In the genomic region with DNA sequence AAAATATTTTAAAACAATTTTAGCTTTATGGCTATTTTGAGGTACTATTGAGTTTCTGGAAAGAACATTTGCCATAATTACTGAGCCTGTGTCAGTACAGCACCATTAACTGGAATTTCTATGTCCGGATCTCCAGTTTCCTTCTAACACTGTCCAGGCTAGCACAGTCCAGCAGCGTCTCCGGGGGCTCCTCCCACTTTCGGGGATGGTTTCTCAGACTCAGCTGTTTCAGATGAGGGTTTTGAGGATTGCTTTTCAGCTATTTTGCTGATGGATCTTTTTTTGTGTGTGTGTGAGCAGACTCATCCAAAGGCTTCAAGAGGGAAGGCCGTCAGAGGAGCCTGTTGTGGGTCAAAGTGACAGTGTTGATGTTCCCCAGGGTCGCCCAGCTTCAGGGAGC, we compare ENCODE assay signal across 18 mouse cellular contexts. TPM values are rescaled to one million over a fixed set of nuclear protein-coding genes. Genes with fewer than 3 reads are reported as not detected.
A peak's percentile ranks its signal among the peaks of the same experiment; 100 is the strongest.
DNase-seq lines count a peak whose midpoint lies in the region; ATAC-seq lines count a peak whose summit lies in the region.
"Had no signal": no experiment of that assay in that cellular context is flagged by ENCODE, and none has a peak within 500 bp of the region (broad histone marks: within the 10 kb centered on the region; RNA-seq: fewer than 3 reads in every experiment).

No protein-coding gene starts in this region.

- ATAC-seq in embryonic facial prominence, embryonic 14.5 days (ENCODE audit: low read depth), result no peak
- ATAC-seq in hindbrain, embryonic 13.5 days (ENCODE audit: low FRiP score), result no peak
- no peak for ATAC-seq in hindbrain, embryonic 11.5 days (ENCODE audit: low FRiP score)
- no peak for ATAC-seq in lung, embryonic 16.5 days (ENCODE audit: low read depth)
- no peak for ATAC-seq in stomach, embryonic 16.5 days (ENCODE audit: insufficient read depth, low FRiP score)

- H3K9me3 ChIP-seq in embryonic facial prominence, embryonic 14.5 days (ENCODE audit: control insufficient read depth, low read length), result no peaks in the 10 kb centered on the region
- H3K9me3 ChIP-seq in embryonic facial prominence, embryonic 10.5 days, result no peaks in the 10 kb centered on the region
- no peaks in the 10 kb centered on the region for H3K9me3 ChIP-seq in hindbrain, embryonic 13.5 days
- no peaks in the 10 kb centered on the region for H3K9me3 ChIP-seq in hindbrain, embryonic 11.5 days (ENCODE audit: control insufficient read depth, low read length)
- no peaks in the 10 kb centered on the region for H3K9me3 ChIP-seq in lung, embryonic 16.5 days (ENCODE audit: control insufficient read depth, low read length)
- no peaks in the 10 kb centered on the region for H3K9me3 ChIP-seq in stomach, embryonic 16.5 days (replicated peaks; ENCODE audit: control insufficient read depth, low read length)
- H3K9me3 ChIP-seq: embryonic facial prominence, embryonic 13.5 days; forebrain, embryonic 10.5 days; liver, embryonic 13.5 days; neural tube, embryonic 12.5 days had no signal

- 73% methylated on average over 6 of the region's 6 CpGs for WGBS in embryonic facial prominence, embryonic 14.5 days
- WGBS in embryonic facial prominence, embryonic 10.5 days, result 78% methylated on average over 6 of the region's 6 CpGs
- WGBS in hindbrain, embryonic 13.5 days, result 79% methylated on average over 6 of the region's 6 CpGs
- WGBS in hindbrain, embryonic 11.5 days, result 83% methylated on average over 6 of the region's 6 CpGs
- 71% methylated on average over 6 of the region's 6 CpGs for WGBS in lung, embryonic 16.5 days
- WGBS in stomach, embryonic 16.5 days, result 49% methylated on average over 6 of the region's 6 CpGs

- H3K9ac ChIP-seq in embryonic facial prominence, embryonic 14.5 days (ENCODE audit: low read depth, low read length), result no peak overlapping the region
- 0 out of 2 replicates have a peak overlapping the region, but pooled peaks have one; percentile 44 for H3K9ac ChIP-seq in hindbrain, embryonic 13.5 days
- no peak overlapping the region for H3K9ac ChIP-seq in hindbrain, embryonic 11.5 days (ENCODE audit: low read depth, low read length)
- H3K9ac ChIP-seq in lung, embryonic 16.5 days (ENCODE audit: low read length), result 0 out of 2 replicates have a peak overlapping the region, but pooled peaks have one; percentile 4
- no peak overlapping the region for H3K9ac ChIP-seq in stomach, embryonic 16.5 days (ENCODE audit: low read length)
- H3K9ac ChIP-seq: embryonic facial prominence, embryonic 13.5 days; hindbrain, embryonic 14.5 days; liver, embryonic 13.5 days; neural tube, embryonic 12.5 days had no signal

- H3K4me2 ChIP-seq in embryonic facial prominence, embryonic 14.5 days (ENCODE audit: low read depth, low read length), result no peak overlapping the region
- H3K4me2 ChIP-seq in hindbrain, embryonic 13.5 days, result no peak overlapping the region
- H3K4me2 ChIP-seq in hindbrain, embryonic 11.5 days (replicated peaks; ENCODE audit: low read depth, low read length), result no peak overlapping the region
- no peak overlapping the region for H3K4me2 ChIP-seq in lung, embryonic 16.5 days (ENCODE audit: low read depth, low read length)
- H3K4me2 ChIP-seq in stomach, embryonic 16.5 days (ENCODE audit: low read depth, low read length), result no peak overlapping the region
- H3K4me2 ChIP-seq: embryonic facial prominence, embryonic 13.5 days; hindbrain, embryonic 14.5 days; liver, embryonic 13.5 days; neural tube, embryonic 12.5 days had no signal

- no peak for DNase-seq in embryonic facial prominence, embryonic 14.5 days (ENCODE audit: low spot score)
- DNase-seq in embryonic facial prominence, embryonic 10.5 days (ENCODE audit: low spot score), result no peak
- DNase-seq in hindbrain, embryonic 11.5 days (ENCODE audit: low spot score), result no peak
- no peak for DNase-seq in lung, postnatal 14 days
- no peak for DNase-seq in thymus, adult 18-20 months
- DNase-seq: adrenal gland, postnatal 10 days; cerebellum, adult 18-20 months; liver, embryonic 13.5 days; right cerebral cortex, postnatal 25 days; thymus, adult 2 months had no signal

- no peak overlapping the region for H3K4me3 ChIP-seq in embryonic facial prominence, embryonic 14.5 days (ENCODE audit: low read depth, low read length)
- H3K4me3 ChIP-seq in embryonic facial prominence, embryonic 10.5 days, result no peak overlapping the region
- no peak overlapping the region for H3K4me3 ChIP-seq in hindbrain, embryonic 13.5 days
- H3K4me3 ChIP-seq in hindbrain, embryonic 11.5 days (ENCODE audit: low read depth, low read length), result no peak overlapping the region
- H3K4me3 ChIP-seq in lung, embryonic 16.5 days (ENCODE audit: low read length), result no peak overlapping the region
- no peak overlapping the region for H3K4me3 ChIP-seq in stomach, embryonic 16.5 days (replicated peaks; ENCODE audit: low read length)
- H3K4me3 ChIP-seq: embryonic facial prominence, embryonic 13.5 days; forebrain, embryonic 10.5 days; liver, embryonic 13.5 days; neural tube, embryonic 12.5 days had no signal

- 0 out of 2 replicates have a peak, but pooled peaks cover 5% of the 10 kb centered on the region for H3K36me3 ChIP-seq in embryonic facial prominence, embryonic 14.5 days (ENCODE audit: control insufficient read depth, insufficient read depth, low read length)
- H3K36me3 ChIP-seq in embryonic facial prominence, embryonic 10.5 days (replicated peaks), result peaks cover 29% of the 10 kb centered on the region
- H3K36me3 ChIP-seq in hindbrain, embryonic 13.5 days, result peaks cover 7% of the 10 kb centered on the region
- H3K36me3 ChIP-seq in hindbrain, embryonic 11.5 days (ENCODE audit: control insufficient read depth, insufficient read depth, low read length), result no peaks in the 10 kb centered on the region
- 0 out of 2 replicates have a peak, but pooled peaks cover 2% of the 10 kb centered on the region for H3K36me3 ChIP-seq in lung, embryonic 16.5 days (ENCODE audit: control insufficient read depth, insufficient read depth, low read length)
- no peaks in the 10 kb centered on the region for H3K36me3 ChIP-seq in stomach, embryonic 16.5 days (ENCODE audit: control insufficient read depth, insufficient read depth, low read length)

- no peaks in the 10 kb centered on the region for H3K27me3 ChIP-seq in embryonic facial prominence, embryonic 14.5 days (replicated peaks; ENCODE audit: control insufficient read depth, insufficient read depth, low read length)
- no peaks in the 10 kb centered on the region for H3K27me3 ChIP-seq in embryonic facial prominence, embryonic 10.5 days (replicated peaks; ENCODE audit: low read depth, poor library complexity, severe bottlenecking)
- H3K27me3 ChIP-seq in hindbrain, embryonic 13.5 days, result no peaks in the 10 kb centered on the region
- no peaks in the 10 kb centered on the region for H3K27me3 ChIP-seq in hindbrain, embryonic 11.5 days (ENCODE audit: control insufficient read depth, insufficient read depth, low read length)
- no peaks in the 10 kb centered on the region for H3K27me3 ChIP-seq in lung, embryonic 16.5 days (ENCODE audit: control insufficient read depth, insufficient read depth, low read depth, low read length)
- no peaks in the 10 kb centered on the region for H3K27me3 ChIP-seq in stomach, embryonic 16.5 days (ENCODE audit: control insufficient read depth, insufficient read depth, low read length)
- H3K27me3 ChIP-seq: embryonic facial prominence, embryonic 13.5 days; liver, embryonic 13.5 days; neural tube, embryonic 12.5 days had no signal

- peaks cover 26% of the 10 kb centered on the region for H3K4me1 ChIP-seq in embryonic facial prominence, embryonic 14.5 days (ENCODE audit: control insufficient read depth, insufficient read depth, low read length)
- peaks cover 38% of the 10 kb centered on the region for H3K4me1 ChIP-seq in embryonic facial prominence, embryonic 10.5 days
- H3K4me1 ChIP-seq in hindbrain, embryonic 13.5 days (replicated peaks), result peaks cover 62% of the 10 kb centered on the region
- peaks cover 6% of the 10 kb centered on the region for H3K4me1 ChIP-seq in hindbrain, embryonic 11.5 days (replicated peaks; ENCODE audit: control insufficient read depth, insufficient read depth, low read length)
- peaks cover 32% of the 10 kb centered on the region for H3K4me1 ChIP-seq in lung, embryonic 16.5 days (replicated peaks; ENCODE audit: control insufficient read depth, insufficient read depth, low read length)
- H3K4me1 ChIP-seq in stomach, embryonic 16.5 days (ENCODE audit: control insufficient read depth, insufficient read depth, low read length), result peaks cover 36% of the 10 kb centered on the region

- H3K27ac ChIP-seq in embryonic facial prominence, embryonic 14.5 days (replicated peaks; ENCODE audit: low read depth, low read length), result peak overlapping the region; percentile 15
- no peak overlapping the region for H3K27ac ChIP-seq in embryonic facial prominence, embryonic 10.5 days (replicated peaks)
- no peak overlapping the region for H3K27ac ChIP-seq in hindbrain, embryonic 13.5 days
- no peak overlapping the region for H3K27ac ChIP-seq in hindbrain, embryonic 11.5 days (ENCODE audit: low read depth, low read length)
- no peak overlapping the region for H3K27ac ChIP-seq in lung, embryonic 16.5 days (ENCODE audit: low read length)
- H3K27ac ChIP-seq in stomach, embryonic 16.5 days (ENCODE audit: low read length), result peak overlapping the region; percentile 34; the same call in 1 of the 2 replicates
- H3K27ac ChIP-seq: embryonic facial prominence, embryonic 13.5 days; forebrain, embryonic 10.5 days; hindbrain, embryonic 14.5 days; liver, embryonic 13.5 days; neural tube, embryonic 12.5 days had no signal

RNA-seq across cellular contexts. Expression of gene Manbal, which starts 4.3 kb away (rescaled TPM):
- 39.7 and 43.3 TPM in 2 replicates for polyA plus RNA-seq in embryonic facial prominence, embryonic 14.5 days (2014; fragmentation: Nextera tagmentation; extraction: Ambion mirVana)
- 61.1 and 66.5 TPM in 2 replicates for polyA plus RNA-seq in embryonic facial prominence, embryonic 10.5 days (2016; fragmentation: Nextera tagmentation; extraction: Ambion mirVana)
- 91.7 and 95.8 TPM in 2 replicates for polyA plus RNA-seq in hindbrain, embryonic 13.5 days (2015; fragmentation: Nextera tagmentation; extraction: Ambion mirVana)
- 36.2 and 37.2 TPM in 2 replicates for polyA plus RNA-seq in hindbrain, embryonic 11.5 days (2014; fragmentation: Nextera tagmentation; extraction: Ambion mirVana)
- 85.3 and 86.3 TPM in 2 replicates for polyA plus RNA-seq in lung, embryonic 16.5 days (2015; fragmentation: Nextera tagmentation; extraction: Ambion mirVana)
- 76.3 and 78.0 TPM in 2 replicates for polyA plus RNA-seq in stomach, embryonic 16.5 days (2015; fragmentation: Nextera tagmentation; extraction: Ambion mirVana)

RNA-seq across cellular contexts. Expression of gene Ghrh, which starts 24.4 kb away (rescaled TPM):
- polyA plus RNA-seq in embryonic facial prominence, embryonic 14.5 days (2014; fragmentation: Nextera tagmentation; extraction: Ambion mirVana), result 0.51 TPM in 1 of 2 replicates, not detected in the other
- polyA plus RNA-seq in embryonic facial prominence, embryonic 10.5 days (2016; fragmentation: Nextera tagmentation; extraction: Ambion mirVana), result 0.34 and 1.3 TPM in 2 replicates
- polyA plus RNA-seq in hindbrain, embryonic 13.5 days (2015; fragmentation: Nextera tagmentation; extraction: Ambion mirVana), result 0.48 and 1.1 TPM in 2 replicates
- 1.0 TPM in 2 replicates for polyA plus RNA-seq in hindbrain, embryonic 11.5 days (2014; fragmentation: Nextera tagmentation; extraction: Ambion mirVana)
- not detected in 2 replicates for polyA plus RNA-seq in lung, embryonic 16.5 days (2015; fragmentation: Nextera tagmentation; extraction: Ambion mirVana)
- 0.30 and 0.51 TPM in 2 replicates for polyA plus RNA-seq in stomach, embryonic 16.5 days (2015; fragmentation: Nextera tagmentation; extraction: Ambion mirVana)
- polyA plus RNA-seq: forebrain, embryonic 10.5 days; heart, embryonic 14.5 days; liver, embryonic 13.5 days; neural tube, embryonic 12.5 days had no signal

RNA-seq across cellular contexts. Expression of gene Src, which starts 46.5 kb away (rescaled TPM):
- 12.6 and 16.2 TPM in 2 replicates for polyA plus RNA-seq in embryonic facial prominence, embryonic 14.5 days (2014; fragmentation: Nextera tagmentation; extraction: Ambion mirVana)
- polyA plus RNA-seq in embryonic facial prominence, embryonic 10.5 days (2016; fragmentation: Nextera tagmentation; extraction: Ambion mirVana), result 22.1 and 23.1 TPM in 2 replicates
- polyA plus RNA-seq in hindbrain, embryonic 13.5 days (2015; fragmentation: Nextera tagmentation; extraction: Ambion mirVana), result 31.3 and 31.8 TPM in 2 replicates
- 13.0 and 14.4 TPM in 2 replicates for polyA plus RNA-seq in hindbrain, embryonic 11.5 days (2014; fragmentation: Nextera tagmentation; extraction: Ambion mirVana)
- polyA plus RNA-seq in lung, embryonic 16.5 days (2015; fragmentation: Nextera tagmentation; extraction: Ambion mirVana), result 20.9 and 21.1 TPM in 2 replicates
- 12.1 and 14.7 TPM in 2 replicates for polyA plus RNA-seq in stomach, embryonic 16.5 days (2015; fragmentation: Nextera tagmentation; extraction: Ambion mirVana)

Comparison
In these comparisons a context has a peak if more than half of its experiments do, and no peak if none do; other contexts are left out.
1. H3K27ac ChIP-seq: peak in embryonic facial prominence, embryonic 14.5 days (single experiment) and stomach, embryonic 16.5 days (single experiment); none in embryonic facial prominence, embryonic 10.5 days (single experiment), hindbrain, embryonic 13.5 days (single experiment), hindbrain, embryonic 11.5 days (single experiment) and lung, embryonic 16.5 days (single experiment).
2. H3K9ac ChIP-seq: peak in hindbrain, embryonic 13.5 days (single experiment) and lung, embryonic 16.5 days (single experiment); none in embryonic facial prominence, embryonic 14.5 days (single experiment), hindbrain, embryonic 11.5 days (single experiment) and stomach, embryonic 16.5 days (single experiment).